Mouse (Mus musculus): Measurements from ENCODE around the gene Cmip. TPM values are rescaled to one million over a fixed set of nuclear protein-coding genes. Genes with fewer than 3 reads are reported as not detected.

Cmip gene
- polyA plus RNA-seq, 1 experiment from 2014 or later, result 193 TPM

- H3K27ac ChIP-seq (replicated peaks), result no peak overlapping the region
- H3K36me3 ChIP-seq, result no peaks in the 10 kb centered on the region
- H3K4me3 ChIP-seq (replicated peaks), result no peak overlapping the region
- ATAC-seq (ENCODE audit: low FRiP score), result no peak
- no peaks in the 10 kb centered on the region for H3K27me3 ChIP-seq (replicated peaks)
- H3K4me1 ChIP-seq, result peaks cover 66% of the 10 kb centered on the region
- no peak overlapping the region for H3K4me2 ChIP-seq
- no peaks in the 10 kb centered on the region for H3K9me3 ChIP-seq (replicated peaks)
- H3K9ac ChIP-seq (replicated peaks), result no peak overlapping the region
- WGBS, result 82% methylated on average over 12 of the region's 12 CpGs
Observed at GRCm38 (mm10) chr8:117301457-117302041, 44.7 kb downstream of the Cmip start.

DNA sequence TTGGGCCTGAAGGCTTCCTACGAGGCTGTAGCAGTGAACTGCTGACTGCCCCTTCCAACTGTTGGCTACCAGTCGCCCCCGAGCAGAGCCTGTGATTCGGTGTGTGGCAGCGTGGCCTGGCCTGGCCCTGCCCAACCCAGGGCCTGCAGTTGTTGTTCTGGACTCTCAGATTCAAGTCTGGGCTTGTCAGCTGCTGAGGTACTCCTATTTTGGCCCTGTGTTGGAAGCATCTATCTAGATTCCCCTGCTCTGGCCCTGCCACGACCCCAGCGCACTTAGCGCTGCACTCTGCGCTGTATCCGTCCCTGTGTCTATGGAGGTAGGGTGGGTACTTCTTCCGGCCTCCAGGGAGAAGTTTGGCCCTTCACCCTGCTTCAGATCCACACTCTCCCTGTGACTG, 45.2 kb downstream of the Cmip start:
- no peak overlapping the region for H3K4me2 ChIP-seq
- H3K9ac ChIP-seq (replicated peaks), result no peak overlapping the region
- 85% methylated on average over 11 of the region's 11 CpGs for WGBS
- peaks cover 68% of the 10 kb centered on the region for H3K4me1 ChIP-seq
- no peak overlapping the region for H3K27ac ChIP-seq (replicated peaks)
- H3K4me3 ChIP-seq (replicated peaks), result no peak overlapping the region
- H3K9me3 ChIP-seq (replicated peaks), result no peaks in the 10 kb centered on the region
- H3K27me3 ChIP-seq (replicated peaks), result no peaks in the 10 kb centered on the region
- H3K36me3 ChIP-seq, result no peaks in the 10 kb centered on the region
- ATAC-seq (ENCODE audit: low FRiP score), result no peak

DNA sequence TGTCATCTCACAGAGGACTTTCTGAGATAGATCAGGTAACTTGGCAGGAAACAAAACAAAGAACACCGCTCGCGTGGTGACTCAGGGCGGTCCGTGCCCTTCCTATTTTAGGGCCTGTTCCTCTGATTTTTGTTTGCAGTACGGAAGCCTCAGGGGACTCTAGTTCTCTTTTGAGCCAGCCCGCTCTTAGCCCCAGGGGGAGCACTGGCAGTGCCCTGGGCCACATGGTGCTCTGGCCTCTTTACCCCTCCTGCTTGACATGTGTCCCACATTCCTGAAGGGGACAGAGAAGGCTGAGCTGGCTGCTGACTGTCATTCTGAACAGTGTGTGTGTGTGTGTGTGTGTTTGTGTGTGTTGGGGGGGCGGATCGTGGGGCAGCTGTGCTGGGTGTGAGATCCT, 46.8 kb downstream of the Cmip start:
- Histone ChIP-seq H3K9ac (replicated peaks) (no peak overlapping the region), H3K9me3 (replicated peaks) (no peaks in the 10 kb centered on the region), H3K36me3 (no peaks in the 10 kb centered on the region), H3K4me1 (peaks cover 68% of the 10 kb centered on the region), H3K4me3 (replicated peaks) (no peak overlapping the region), H3K27ac (replicated peaks) (no peak overlapping the region), H3K4me2 (no peak overlapping the region), H3K27me3 (replicated peaks) (no peaks in the 10 kb centered on the region)
- WGBS, result 56% methylated on average over 9 of the region's 9 CpGs
- ATAC-seq (ENCODE audit: low FRiP score), result no peak; the same call in 1 of the 2 replicates

DNA sequence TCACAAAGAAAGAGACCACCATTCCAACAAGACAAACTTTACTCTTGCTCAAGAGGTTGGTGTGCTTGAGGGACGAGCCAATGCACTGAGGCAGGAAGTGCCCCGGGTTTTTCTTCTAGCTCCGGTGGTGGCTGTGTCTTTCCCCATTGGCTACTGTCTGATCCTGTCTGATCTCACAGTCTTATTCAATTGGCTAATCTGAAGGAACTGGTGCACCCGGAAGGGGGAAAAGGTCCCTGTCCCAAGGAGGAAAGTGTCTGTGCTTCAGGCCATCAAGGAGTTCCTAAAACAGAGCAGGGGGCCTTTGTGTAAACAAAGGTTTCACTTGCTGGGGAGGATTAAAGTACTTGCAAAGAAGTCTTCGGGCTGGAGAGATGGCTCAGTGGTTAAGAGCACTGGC, 48.5 kb downstream of the Cmip start:
- H3K4me1 ChIP-seq, result peaks cover 61% of the 10 kb centered on the region

DNA sequence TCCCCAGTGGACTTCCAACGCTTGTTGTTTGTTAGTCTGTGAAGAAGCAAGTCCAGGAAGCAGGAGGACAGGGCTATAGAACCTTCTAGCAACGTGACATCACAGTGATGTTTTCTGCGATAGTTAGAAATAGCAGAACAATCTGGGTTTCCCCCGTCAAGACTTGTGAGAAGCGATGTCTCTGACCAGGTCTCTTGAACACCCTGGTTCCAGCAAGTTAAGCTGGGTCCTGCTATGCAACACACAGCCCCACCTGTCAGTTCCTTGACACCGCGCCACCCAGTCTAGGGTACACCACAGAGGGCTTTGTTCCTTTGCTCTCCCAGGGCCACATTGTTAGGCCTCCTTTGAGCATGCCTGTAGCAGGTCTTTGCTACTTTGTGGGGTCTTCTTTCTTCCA, 49.9 kb downstream of the Cmip start:
- WGBS, result 87% methylated on average over 7 of the region's 7 CpGs
- Histone ChIP-seq H3K9ac (replicated peaks) (no peak overlapping the region), H3K27me3 (replicated peaks) (no peaks in the 10 kb centered on the region), H3K9me3 (replicated peaks) (no peaks in the 10 kb centered on the region), H3K4me1 (peaks cover 63% of the 10 kb centered on the region), H3K4me2 (no peak overlapping the region), H3K4me3 (replicated peaks) (no peak overlapping the region), H3K36me3 (no peaks in the 10 kb centered on the region), H3K27ac (replicated peaks) (no peak overlapping the region)
- no peak for ATAC-seq (ENCODE audit: low FRiP score)

More for the DNA sequence above, 48.5 kb downstream of the Cmip start:
- no peaks in the 10 kb centered on the region for H3K27me3 ChIP-seq (replicated peaks)
- H3K9me3 ChIP-seq (replicated peaks), result no peaks in the 10 kb centered on the region
- H3K4me3 ChIP-seq (replicated peaks), result no peak overlapping the region
- no peaks in the 10 kb centered on the region for H3K36me3 ChIP-seq
- H3K4me2 ChIP-seq, result no peak overlapping the region
- H3K27ac ChIP-seq (replicated peaks), result no peak overlapping the region
- no peak overlapping the region for H3K9ac ChIP-seq (replicated peaks)
- no peak for ATAC-seq (ENCODE audit: low FRiP score)
- 73% methylated on average over 5 of the region's 5 CpGs for WGBS

DNA sequence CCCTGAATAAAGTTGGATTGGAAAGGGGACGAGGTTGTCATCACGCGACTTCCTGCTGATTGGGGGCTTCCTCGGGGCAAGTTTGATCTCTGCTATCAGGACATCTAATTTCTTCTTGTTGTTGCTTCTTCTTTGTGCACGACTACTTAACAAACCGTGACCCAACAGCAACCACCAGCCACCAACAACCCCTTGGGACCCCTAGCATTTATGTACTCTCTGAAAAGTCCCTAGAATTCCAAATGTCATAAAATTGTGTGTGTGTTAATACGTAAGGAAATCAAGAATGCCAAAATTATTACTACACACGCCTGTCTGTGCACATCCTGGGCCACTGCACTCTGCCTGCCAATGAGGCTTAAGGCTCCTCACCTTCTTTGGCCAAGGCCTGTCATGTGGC, 50.4 kb downstream of the Cmip start:
- 66% methylated on average over 8 of the region's 8 CpGs for WGBS
- no peak overlapping the region for H3K4me2 ChIP-seq
- no peaks in the 10 kb centered on the region for H3K9me3 ChIP-seq (replicated peaks)
- H3K4me1 ChIP-seq, result peaks cover 62% of the 10 kb centered on the region
- H3K27me3 ChIP-seq (replicated peaks), result no peaks in the 10 kb centered on the region
- H3K27ac ChIP-seq (replicated peaks), result no peak overlapping the region
- no peak overlapping the region for H3K9ac ChIP-seq (replicated peaks)
- no peak overlapping the region for H3K4me3 ChIP-seq (replicated peaks)
- H3K36me3 ChIP-seq, result no peaks in the 10 kb centered on the region
- ATAC-seq (ENCODE audit: low FRiP score), result no peak

DNA sequence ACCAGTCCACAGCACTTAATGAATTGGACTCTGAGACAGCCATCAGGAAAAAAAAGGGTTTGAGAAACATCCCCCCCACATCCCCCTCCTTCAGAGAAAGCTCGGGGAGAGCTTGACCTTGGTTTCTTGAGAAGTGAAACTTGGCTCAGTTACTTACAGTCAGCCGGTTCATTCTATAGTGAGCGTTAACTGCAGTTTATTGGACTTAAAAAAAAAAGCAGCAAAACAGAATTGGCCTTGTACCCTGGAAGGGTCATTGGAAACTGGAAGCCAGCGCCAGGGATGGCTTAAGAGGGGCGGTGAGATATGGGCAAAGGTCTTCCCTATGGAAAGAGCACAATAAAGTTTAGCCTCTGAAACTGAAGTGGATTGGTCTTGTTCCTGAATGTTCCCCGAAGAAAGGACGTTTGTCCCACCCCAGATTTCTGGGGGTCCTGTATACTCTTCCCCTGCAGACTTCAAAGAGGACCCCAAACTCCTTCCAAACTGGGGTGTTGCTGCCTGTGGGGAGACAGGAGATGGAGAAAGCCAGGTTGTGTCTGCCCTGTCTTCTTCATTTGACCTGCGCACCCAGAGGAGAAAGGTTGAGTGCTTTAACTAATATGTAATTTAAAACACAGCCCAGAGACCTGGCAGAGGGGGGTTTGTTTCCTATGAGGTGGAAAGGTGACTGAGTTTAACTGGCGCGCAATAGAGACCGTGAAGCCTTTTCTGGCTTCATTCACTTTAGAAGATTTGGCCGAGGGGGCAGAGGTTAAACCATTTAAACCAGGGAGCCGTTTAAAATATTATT, 51.6 kb downstream of the Cmip start:
- no peak for ATAC-seq (ENCODE audit: low FRiP score)
- Histone ChIP-seq H3K36me3 (no peaks in the 10 kb centered on the region), H3K27me3 (replicated peaks) (no peaks in the 10 kb centered on the region), H3K9ac (replicated peaks) (no peak overlapping the region), H3K4me1 (peaks cover 54% of the 10 kb centered on the region), H3K27ac (replicated peaks) (no peak overlapping the region), H3K4me2 (no peak overlapping the region), H3K9me3 (replicated peaks) (no peaks in the 10 kb centered on the region), H3K4me3 (replicated peaks) (no peak overlapping the region)
- 83% methylated on average over 13 of the region's 13 CpGs for WGBS

DNA sequence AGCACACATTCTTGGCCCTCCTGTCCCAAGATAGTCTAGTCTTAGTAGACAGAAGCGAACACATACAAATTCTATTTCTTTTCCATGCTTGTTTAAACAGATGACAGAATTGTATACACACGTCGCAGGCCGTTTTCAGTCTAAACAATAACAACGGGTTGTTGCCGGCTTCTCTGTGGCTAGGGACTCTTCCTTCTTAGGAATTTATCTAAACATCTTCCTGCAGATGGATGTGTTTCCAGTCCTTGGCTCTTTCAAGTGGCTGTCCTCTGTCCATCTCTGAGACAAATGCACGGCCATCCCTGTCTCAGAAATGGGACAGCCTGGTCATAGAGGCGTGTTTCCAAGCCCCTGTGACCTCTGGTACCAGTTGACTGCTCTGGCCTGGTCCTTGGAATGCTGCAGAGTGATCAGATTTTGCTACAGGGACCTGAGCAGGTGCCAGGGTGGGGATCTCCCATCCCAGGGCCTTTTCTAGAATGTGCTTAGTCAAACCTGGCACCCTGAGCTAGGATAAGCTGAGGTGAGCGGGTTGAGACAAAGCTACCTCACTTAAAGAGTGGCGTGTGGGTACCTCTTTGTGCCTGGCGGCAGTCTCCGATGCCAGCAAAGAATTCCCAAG, 52.9 kb downstream of the Cmip start:
- 95% methylated on average over 12 of the region's 12 CpGs for WGBS
- H3K4me2 ChIP-seq, result no peak overlapping the region
- H3K27me3 ChIP-seq (replicated peaks), result no peaks in the 10 kb centered on the region
- no peak for ATAC-seq (ENCODE audit: low FRiP score)
- no peak overlapping the region for H3K9ac ChIP-seq (replicated peaks)
- peaks cover 56% of the 10 kb centered on the region for H3K4me1 ChIP-seq
- H3K4me3 ChIP-seq (replicated peaks), result no peak overlapping the region
- H3K27ac ChIP-seq (replicated peaks), result no peak overlapping the region
- no peaks in the 10 kb centered on the region for H3K9me3 ChIP-seq (replicated peaks)
- H3K36me3 ChIP-seq, result no peaks in the 10 kb centered on the region

GRCm38 (mm10) chr8:117310961-117311561, 54.2 kb downstream of the Cmip start:
- WGBS, result 67% methylated on average over 8 of the region's 8 CpGs
- Histone ChIP-seq H3K27ac (replicated peaks) (0 out of 2 replicates have a peak overlapping the region, but pooled peaks have one; percentile 10), H3K4me1 (peaks cover 65% of the 10 kb centered on the region), H3K9me3 (replicated peaks) (no peaks in the 10 kb centered on the region), H3K4me3 (replicated peaks) (no peak overlapping the region), H3K36me3 (no peaks in the 10 kb centered on the region), H3K4me2 (no peak overlapping the region), H3K9ac (replicated peaks) (no peak overlapping the region), H3K27me3 (replicated peaks) (no peaks in the 10 kb centered on the region)
- ATAC-seq (ENCODE audit: low FRiP score), result no peak

- H3K4me1 ChIP-seq, result peaks cover 68% of the 10 kb centered on the region
- ATAC-seq (ENCODE audit: low FRiP score), result peak; percentile 29; the same call in 1 of the 2 replicates
- no peaks in the 10 kb centered on the region for H3K9me3 ChIP-seq (replicated peaks)
- H3K36me3 ChIP-seq, result no peaks in the 10 kb centered on the region
- H3K27me3 ChIP-seq (replicated peaks), result no peaks in the 10 kb centered on the region
- no peak overlapping the region for H3K9ac ChIP-seq (replicated peaks)
- H3K4me2 ChIP-seq, result no peak overlapping the region
- WGBS, result 22% methylated on average over 8 of the region's 8 CpGs
- H3K4me3 ChIP-seq (replicated peaks), result no peak overlapping the region
- H3K27ac ChIP-seq (replicated peaks), result no peak overlapping the region
Observed at GRCm38 (mm10) chr8:117314308-117314953, 57.6 kb downstream of the Cmip start.

DNA sequence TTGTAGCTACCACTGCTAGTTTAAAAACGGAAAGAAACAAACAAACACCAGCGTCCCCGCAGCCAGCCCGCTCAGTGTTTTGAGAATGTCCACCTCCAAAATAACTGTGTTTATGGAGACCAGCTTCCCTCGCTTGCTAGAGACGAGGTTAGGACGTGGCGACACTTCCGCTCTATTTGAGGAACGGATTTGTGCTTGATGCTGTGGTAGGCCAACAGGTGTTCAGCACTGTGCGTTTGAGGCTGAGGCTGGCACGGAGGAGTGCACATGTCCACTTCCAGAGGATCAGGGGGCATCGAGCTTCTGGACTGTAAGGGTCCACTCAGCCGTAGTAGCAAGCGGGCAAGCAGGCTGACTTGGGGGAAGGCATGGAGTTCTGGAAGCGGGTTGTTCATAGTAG, 58.9 kb downstream of the Cmip start:
- H3K36me3 ChIP-seq, result no peaks in the 10 kb centered on the region
- WGBS, result 94% methylated on average over 16 of the region's 16 CpGs
- ATAC-seq (ENCODE audit: low FRiP score), result no peak
- H3K9ac ChIP-seq (replicated peaks), result no peak overlapping the region
- peaks cover 70% of the 10 kb centered on the region for H3K4me1 ChIP-seq
- no peak overlapping the region for H3K4me3 ChIP-seq (replicated peaks)
- H3K27ac ChIP-seq (replicated peaks), result no peak overlapping the region
- no peak overlapping the region for H3K4me2 ChIP-seq
- no peaks in the 10 kb centered on the region for H3K27me3 ChIP-seq (replicated peaks)
- no peaks in the 10 kb centered on the region for H3K9me3 ChIP-seq (replicated peaks)

All from neural tube, embryonic 15.5 days (tissue).